Mouse (Mus musculus) lung, embryonic 14.5 days (tissue): ENCODE data around the gene Vars. TPM values are rescaled to one million over a fixed set of nuclear protein-coding genes. Genes with fewer than 3 reads are reported as not detected.
A peak's percentile ranks its signal among the peaks of the same experiment; 100 is the strongest.

ENCODE experiments used
- ATAC-seq: fragments of 200-750 bp; cut with Nextera tagmentation; 2 replicates; pipeline ENCODE4 v1.8.0; 2017; ENCODE audit warnings: mild to moderate bottlenecking, moderate TSS enrichment, moderate library complexity; ENCODE audit not compliant: insufficient read depth
- DNase-seq: peaks from one replicate; pipeline ENCODE4 v3.0.0-alpha.2; 2015
- H3K27ac ChIP-seq: fragments of 300-500 bp; sonication (generic); 2 replicates; pipeline ENCODE4 v1.5.1; 2014; ENCODE audit warnings: low read depth, mild to moderate bottlenecking, moderate library complexity
- H3K27me3 ChIP-seq: fragments of 300-500 bp; sonication (generic); 2 replicates; pipeline ENCODE4 v1.6.1; 2014; ENCODE audit warnings: low read length, control low read depth; ENCODE audit not compliant: insufficient read depth
- H3K36me3 ChIP-seq: fragments of 300-500 bp; sonication (generic); 2 replicates; pipeline ENCODE4 v1.6.1; 2014; ENCODE audit warnings: control low read depth; ENCODE audit not compliant: insufficient read depth
- H3K4me1 ChIP-seq: fragments of 300-500 bp; sonication (generic); 2 replicates; pipeline ENCODE4 v1.6.1; 2014; ENCODE audit warnings: antibody characterized with exemption, control low read depth; ENCODE audit not compliant: insufficient read depth
- H3K4me2 ChIP-seq: fragments of 300-500 bp; sonication (generic); 2 replicates; pipeline ENCODE4 v1.6.1; 2014; ENCODE audit warnings: mild to moderate bottlenecking
- H3K4me3 ChIP-seq: fragments of 300-500 bp; sonication (generic); 2 replicates; pipeline ENCODE4 v1.5.1; 2014; ENCODE audit warnings: low read depth, low read length
- H3K9ac ChIP-seq: fragments of 300-500 bp; sonication (generic); 2 replicates; pipeline ENCODE4 v1.6.1; 2014
- H3K9me3 ChIP-seq: fragments of 300-500 bp; sonication (generic); 2 replicates; pipeline ENCODE4 v1.6.1; 2016; ENCODE audit warnings: low read depth, low read length, control low read depth
- CTCF ChIP-seq: IDR thresholded peaks from 2 replicates; pipeline ENCODE4 v1.5.1; 2016; ENCODE audit warnings: antibody characterized with exemption, low read depth
- WGBS: fragments of 180-500 bp; shearing (Covaris S2); extraction: QIAGEN DNeasy Blood & Tissue Kit; methylation state at CpG from one replicate; pipeline ENCODE4 v1.1.7; 2014; 5-methylcytosine and 5-hydroxymethylcytosine counted together
- polyA plus RNA-seq: library from polyadenylated mRNA; unstranded; fragments of >200 nt; fragmentation: Nextera tagmentation; extraction: Ambion mirVana; gene quantifications from 2 replicates; pipeline ENCODE4 v1.2.1, GENCODE M21; 2014

The Vars gene
- polyA plus RNA-seq, 1 experiment from 2014 or later = 161 TPM

- H3K9me3 ChIP-seq = no peaks in the 10 kb centered on the region
- H3K4me2 ChIP-seq = peak overlapping the region; percentile 97
- H3K9ac ChIP-seq = peak overlapping the region; percentile 83
- H3K36me3 ChIP-seq = peaks cover 58% of the 10 kb centered on the region
- TF ChIP-seq CTCF = no peak
- ATAC-seq (no peak), DNase-seq (no peak)
- 60% methylated on average over 22 of the region's 22 CpGs for WGBS
- no peak overlapping the region for H3K27ac ChIP-seq
- 0 out of 2 replicates have a peak, but pooled peaks cover 5% of the 10 kb centered on the region for H3K27me3 ChIP-seq
- peak overlapping the region; percentile 84 for H3K4me3 ChIP-seq
- peaks cover 10% of the 10 kb centered on the region for H3K4me1 ChIP-seq
Observed at GRCm38 (mm10) chr17:35060737-35061297, 60.0 kb downstream of the Vars start.

GRCm38 (mm10) chr17:35061299-35061698, 60.5 kb downstream of the Vars start:
- DNase-seq (no peak), ATAC-seq (no peak)
- peaks cover 10% of the 10 kb centered on the region for H3K4me1 ChIP-seq
- no peaks in the 10 kb centered on the region for H3K9me3 ChIP-seq
- H3K27ac ChIP-seq = no peak overlapping the region
- peaks cover 53% of the 10 kb centered on the region for H3K36me3 ChIP-seq
- 71% methylated on average over 8 of the region's 8 CpGs for WGBS
- TF ChIP-seq CTCF = no peak
- no peak overlapping the region for H3K9ac ChIP-seq
- no peak overlapping the region; the same call in 1 of the 2 replicates for H3K4me2 ChIP-seq
- peaks cover 8% of the 10 kb centered on the region; the same call in 1 of the 2 replicates for H3K27me3 ChIP-seq
- H3K4me3 ChIP-seq = 0 out of 2 replicates have a peak overlapping the region, but pooled peaks have one; percentile 84

GRCm38 (mm10) chr17:35063466-35063865, 62.7 kb downstream of the Vars start:
- peaks cover 33% of the 10 kb centered on the region for H3K36me3 ChIP-seq
- H3K9me3 ChIP-seq = no peaks in the 10 kb centered on the region
- no peak overlapping the region for H3K4me3 ChIP-seq
- no peak for ATAC-seq
- H3K27ac ChIP-seq = no peak overlapping the region
- H3K9ac ChIP-seq = no peak overlapping the region
- no peak for DNase-seq
- no peak overlapping the region for H3K4me2 ChIP-seq
- 86% methylated on average over 3 of the region's 3 CpGs for WGBS
- H3K4me1 ChIP-seq = peaks cover 10% of the 10 kb centered on the region
- no peak for TF ChIP-seq CTCF
- H3K27me3 ChIP-seq = peaks cover 17% of the 10 kb centered on the region

- peaks cover 17% of the 10 kb centered on the region for H3K27me3 ChIP-seq
- peak overlapping the region; percentile 28 for H3K4me3 ChIP-seq
Observed at GRCm38 (mm10) chr17:35064378-35064877, 63.6 kb downstream of the Vars start.

GRCm38 (mm10) chr17:35064951-35065947, 64.5 kb downstream of the Vars start, which contains the start of gene Ly6g6c:
Gene Ly6g6c, plus strand, starts transcription at chr17:35065388.
- peaks cover 28% of the 10 kb centered on the region for H3K36me3 ChIP-seq
- H3K9ac ChIP-seq = peak within 1 kb of the TSS; percentile 17
- ATAC-seq (peak; percentile 70), DNase-seq (peak; percentile 86)
- peak within 1 kb of the TSS; percentile 88 for H3K27ac ChIP-seq
- peaks cover 8% of the 10 kb centered on the region for H3K4me1 ChIP-seq
- TF ChIP-seq CTCF = no peak
- H3K4me2 ChIP-seq = peak within 1 kb of the TSS; percentile 62
- peaks cover 17% of the 10 kb centered on the region for H3K27me3 ChIP-seq
- 1% methylated on average over 48 of the region's 48 CpGs for WGBS
- H3K4me3 ChIP-seq = peak within 1 kb of the TSS; percentile 28
- no peaks in the 10 kb centered on the region for H3K9me3 ChIP-seq

More at GRCm38 (mm10) chr17:35064378-35064877, 63.6 kb downstream of the Vars start:
- no peak for TF ChIP-seq CTCF
- no peak for DNase-seq
- H3K4me1 ChIP-seq = peaks cover 10% of the 10 kb centered on the region
- ATAC-seq = no peak
- peak overlapping the region; percentile 17; the same call in 1 of the 2 replicates for H3K9ac ChIP-seq
- peak overlapping the region; percentile 88 for H3K27ac ChIP-seq
- WGBS = 21% methylated on average over 10 of the region's 10 CpGs
- H3K36me3 ChIP-seq = peaks cover 32% of the 10 kb centered on the region
- no peaks in the 10 kb centered on the region for H3K9me3 ChIP-seq
- peak overlapping the region; percentile 62 for H3K4me2 ChIP-seq

Other genes with a start within 250 kb of the Vars start
- not detected in 2 replicates for gene Cyp21a1, start 196.4 kb upstream of the Vars start, polyA plus RNA-seq
- 22.2 and 25.0 TPM in 2 replicates for gene Stk19, start 164.0 kb upstream of the Vars start, polyA plus RNA-seq
- 56.0 and 71.5 TPM in 2 replicates for gene Dxo, start 164.0 kb upstream of the Vars start, polyA plus RNA-seq
- 44.6 and 50.3 TPM in 2 replicates for gene Skiv2l, start 150.8 kb upstream of the Vars start, polyA plus RNA-seq
- gene Nelfe, start 150.6 kb upstream of the Vars start, polyA plus RNA-seq = 110 and 115 TPM in 2 replicates
- 1.8 and 2.5 TPM in 2 replicates for gene Cfb, start 138.5 kb upstream of the Vars start, polyA plus RNA-seq
- 0.81 and 1.2 TPM in 2 replicates for gene Zbtb12, start 121.5 kb upstream of the Vars start, polyA plus RNA-seq
- not detected in 2 replicates for gene Gm20547, start 118.9 kb upstream of the Vars start, polyA plus RNA-seq
- gene C2, start 102.7 kb upstream of the Vars start, polyA plus RNA-seq = 1.3 and 1.4 TPM in 2 replicates
- 64.1 and 71.0 TPM in 2 replicates for gene Ehmt2, start 102.5 kb upstream of the Vars start, polyA plus RNA-seq
- gene Slc44a4, start 86.5 kb upstream of the Vars start, polyA plus RNA-seq = 0.42 and 0.55 TPM in 2 replicates
- gene Neu1, start 69.7 kb upstream of the Vars start, polyA plus RNA-seq = 10.6 and 11.6 TPM in 2 replicates
- 0.16 and 0.35 TPM in 2 replicates for gene Hspa1b, start 41.7 kb upstream of the Vars start, polyA plus RNA-seq
- 1.3 TPM in 1 of 2 replicates, not detected in the other for gene Gm20481, start 31.1 kb upstream of the Vars start, polyA plus RNA-seq
- 2.0 and 2.1 TPM in 2 replicates for gene Hspa1a, start 28.8 kb upstream of the Vars start, polyA plus RNA-seq
- 0.83 and 1.1 TPM in 2 replicates for gene Hspa1l, start 28.3 kb upstream of the Vars start, polyA plus RNA-seq
- 241 and 265 TPM in 2 replicates for gene Lsm2, start 19.1 kb upstream of the Vars start, polyA plus RNA-seq
- 0.11 and 0.47 TPM in 2 replicates for gene Vwa7, start 15.6 kb downstream of the Vars start, polyA plus RNA-seq
- gene Sapcd1, start 27.0 kb downstream of the Vars start, polyA plus RNA-seq = 16.1 and 17.2 TPM in 2 replicates
- 4.2 and 4.6 TPM in 2 replicates for gene Msh5, start 45.8 kb downstream of the Vars start, polyA plus RNA-seq
- 67.1 and 73.6 TPM in 2 replicates for gene Clic1, start 49.0 kb downstream of the Vars start, polyA plus RNA-seq
- gene Ddah2, start 58.0 kb downstream of the Vars start, polyA plus RNA-seq = 319 and 338 TPM in 2 replicates
- gene Ly6g6c, start 64.4 kb downstream of the Vars start, polyA plus RNA-seq = 0.38 TPM in 1 of 2 replicates, not detected in the other
- 0.95 and 1.4 TPM in 2 replicates for gene Mpig6b, start 65.2 kb downstream of the Vars start, polyA plus RNA-seq
- 0.39 and 0.43 TPM in 2 replicates for gene Ly6g6e, start 75.9 kb downstream of the Vars start, polyA plus RNA-seq
- gene Ly6g6d, start 77.1 kb downstream of the Vars start, polyA plus RNA-seq = 2.7 and 4.0 TPM in 2 replicates
- 0.49 and 0.96 TPM in 2 replicates for gene Ly6g6f, start 84.6 kb downstream of the Vars start, polyA plus RNA-seq
- gene Abhd16a, start 88.3 kb downstream of the Vars start, polyA plus RNA-seq = 79.7 and 80.9 TPM in 2 replicates
- gene Ly6g5c, start 107.3 kb downstream of the Vars start, polyA plus RNA-seq = not detected in 2 replicates
- gene Ly6g5b, start 114.4 kb downstream of the Vars start, polyA plus RNA-seq = 1.1 TPM in 2 replicates
- 18.3 and 19.0 TPM in 2 replicates for gene Gpank1, start 120.5 kb downstream of the Vars start, polyA plus RNA-seq
- 288 and 291 TPM in 2 replicates for gene Csnk2b, start 121.1 kb downstream of the Vars start, polyA plus RNA-seq
- gene D17H6S53E, start 125.4 kb downstream of the Vars start, polyA plus RNA-seq = 6.8 and 7.6 TPM in 2 replicates
- gene Apom, start 131.1 kb downstream of the Vars start, polyA plus RNA-seq = 0.31 and 0.67 TPM in 2 replicates
- gene Bag6, start 134.2 kb downstream of the Vars start, polyA plus RNA-seq = 65.9 and 69.1 TPM in 2 replicates
- gene Prrc2a, start 163.9 kb downstream of the Vars start, polyA plus RNA-seq = 210 and 238 TPM in 2 replicates
- gene Aif1, start 175.1 kb downstream of the Vars start, polyA plus RNA-seq = 6.0 and 11.9 TPM in 2 replicates
- gene Lst1, start 187.5 kb downstream of the Vars start, polyA plus RNA-seq = 11.6 and 14.1 TPM in 2 replicates
- gene Ltb, start 193.5 kb downstream of the Vars start, polyA plus RNA-seq = 0.43 TPM in 1 of 2 replicates, not detected in the other
- 0.12 and 0.21 TPM in 2 replicates for gene Tnf, start 201.0 kb downstream of the Vars start, polyA plus RNA-seq
- gene Lta, start 204.4 kb downstream of the Vars start, polyA plus RNA-seq = 0.26 TPM in 1 of 2 replicates, not detected in the other
- 0.37 and 0.70 TPM in 2 replicates for gene Gm16181, start 219.8 kb downstream of the Vars start, polyA plus RNA-seq
- 3.7 and 5.9 TPM in 2 replicates for gene Atp6v1g2, start 232.7 kb downstream of the Vars start, polyA plus RNA-seq
- gene Nfkbil1, start 234.8 kb downstream of the Vars start, polyA plus RNA-seq = 3.0 and 4.5 TPM in 2 replicates
- gene Ddx39b, start 240.8 kb downstream of the Vars start, polyA plus RNA-seq = 529 and 569 TPM in 2 replicates